Mouse (Mus musculus) heart, embryonic 12.5 days (tissue): ENCODE results near the gene Fto. TPM values are rescaled to one million over a fixed set of nuclear protein-coding genes. Genes with fewer than 3 reads are reported as not detected.

ENCODE experiments used
- ATAC-seq: fragments of 200-750 bp; cut with Nextera tagmentation; 2 replicates; pipeline ENCODE4 v1.8.0; 2017; ENCODE audit warnings: moderate TSS enrichment, moderate library complexity; ENCODE audit not compliant: insufficient number of reproducible peaks, low FRiP score
- H3K27ac ChIP-seq: fragments of 300-500 bp; sonication (generic); 2 replicates; pipeline ENCODE4 v1.5.1; 2016; ENCODE audit warnings: mild to moderate bottlenecking, moderate library complexity; ENCODE audit not compliant: poor library complexity, severe bottlenecking
- H3K27me3 ChIP-seq: fragments of 300-500 bp; sonication (generic); replicated peaks from 2 replicates; pipeline ENCODE4 v1.6.1; 2016; ENCODE audit warnings: mild to moderate bottlenecking, moderate library complexity
- H3K36me3 ChIP-seq: fragments of 300-500 bp; sonication (generic); 2 replicates; pipeline ENCODE4 v1.6.1; 2016; ENCODE audit warnings: mild to moderate bottlenecking, moderate library complexity
- H3K4me1 ChIP-seq: fragments of 300-500 bp; sonication (generic); replicated peaks from 2 replicates; pipeline ENCODE4 v1.6.1; 2016; ENCODE audit warnings: mild to moderate bottlenecking
- H3K4me2 ChIP-seq: fragments of 300-500 bp; sonication (generic); 2 replicates; pipeline ENCODE4 v1.6.1; 2016; ENCODE audit warnings: mild to moderate bottlenecking, moderate library complexity
- H3K4me3 ChIP-seq: fragments of 300-500 bp; sonication (generic); 2 replicates; pipeline ENCODE4 v1.5.1; 2016; ENCODE audit warnings: mild to moderate bottlenecking
- H3K9ac ChIP-seq: fragments of 300-500 bp; sonication (generic); 2 replicates; pipeline ENCODE4 v1.6.1; 2016; ENCODE audit warnings: mild to moderate bottlenecking, moderate library complexity
- H3K9me3 ChIP-seq: fragments of 300-500 bp; sonication (generic); replicated peaks from 2 replicates; pipeline ENCODE4 v1.6.1; 2016; ENCODE audit warnings: mild to moderate bottlenecking, moderate library complexity
- WGBS: fragments of 180-500 bp; shearing (Covaris S2); methylation state at CpG from one replicate; pipeline ENCODE4 v1.1.7; 2016; 5-methylcytosine and 5-hydroxymethylcytosine counted together
- polyA plus RNA-seq: library from polyadenylated mRNA; unstranded; fragments of >200 nt; fragmentation: Nextera tagmentation; extraction: Ambion mirVana; gene quantifications from 2 replicates; pipeline ENCODE4 v1.2.1, GENCODE M21; 2016

Gene Fto
- polyA plus RNA-seq, 1 experiment from 2014 or later: 76.6 TPM

DNA sequence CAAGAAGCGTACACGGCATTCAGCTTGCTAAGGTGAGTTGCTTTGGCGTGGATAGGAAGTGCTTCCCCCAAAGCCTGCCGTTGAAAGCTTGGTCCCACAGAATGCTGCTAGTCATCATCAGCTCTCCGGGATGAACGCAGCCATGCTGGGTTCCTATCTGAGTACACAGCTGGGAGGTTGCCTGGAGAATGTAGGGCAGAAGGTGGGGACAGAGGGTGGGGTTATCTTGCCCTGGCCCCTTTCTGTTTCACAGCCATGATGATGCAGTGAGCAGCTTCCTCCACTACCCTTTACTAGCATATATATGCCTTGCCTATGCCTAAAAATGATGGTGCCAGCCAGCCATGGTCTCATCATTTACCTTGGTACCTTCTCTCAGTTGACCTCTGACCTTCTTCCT is 147.6 kb downstream of the Fto start:
- H3K9me3 ChIP-seq: no peaks in the 10 kb centered on the region
- H3K4me3 ChIP-seq: no peak overlapping the region
- H3K27me3 ChIP-seq: no peaks in the 10 kb centered on the region
- WGBS: 38% methylated on average over 6 of the region's 6 CpGs
- H3K36me3 ChIP-seq: 0 out of 2 replicates have a peak, but pooled peaks cover 6% of the 10 kb centered on the region
- no peak overlapping the region for H3K4me2 ChIP-seq
- H3K27ac ChIP-seq: no peak overlapping the region
- no peak for ATAC-seq
- no peak overlapping the region for H3K9ac ChIP-seq
- H3K4me1 ChIP-seq: peaks cover 5% of the 10 kb centered on the region

DNA sequence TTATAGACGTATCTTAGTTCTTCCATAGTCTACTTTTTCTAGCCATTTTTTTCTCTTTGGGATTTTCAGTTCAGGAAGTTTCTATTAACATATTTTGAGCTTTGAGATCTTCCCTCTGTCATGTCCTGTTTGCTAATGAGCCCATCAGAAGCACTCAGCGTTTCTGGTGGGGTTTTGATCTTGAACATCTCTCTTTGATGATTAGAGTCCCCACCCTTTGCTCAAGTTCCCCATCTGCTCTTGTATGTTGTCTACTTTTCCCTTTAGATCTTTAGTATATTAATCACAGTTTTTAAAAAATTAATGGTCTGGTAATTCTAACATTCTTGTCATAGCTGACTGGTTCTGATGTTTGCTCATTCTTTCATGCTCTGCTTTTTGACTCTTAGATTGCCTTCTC is 150.4 kb downstream of the Fto start:
- Histone ChIP-seq H3K4me1 (peaks cover 5% of the 10 kb centered on the region), H3K9me3 (no peaks in the 10 kb centered on the region), H3K4me3 (no peak overlapping the region), H3K27me3 (no peaks in the 10 kb centered on the region), H3K9ac (no peak overlapping the region), H3K36me3 (peaks cover 8% of the 10 kb centered on the region; the same call in 1 of the 2 replicates), H3K4me2 (no peak overlapping the region), H3K27ac (no peak overlapping the region)
- WGBS: 81% methylated on average over 2 of the region's 2 CpGs
- no peak for ATAC-seq

DNA sequence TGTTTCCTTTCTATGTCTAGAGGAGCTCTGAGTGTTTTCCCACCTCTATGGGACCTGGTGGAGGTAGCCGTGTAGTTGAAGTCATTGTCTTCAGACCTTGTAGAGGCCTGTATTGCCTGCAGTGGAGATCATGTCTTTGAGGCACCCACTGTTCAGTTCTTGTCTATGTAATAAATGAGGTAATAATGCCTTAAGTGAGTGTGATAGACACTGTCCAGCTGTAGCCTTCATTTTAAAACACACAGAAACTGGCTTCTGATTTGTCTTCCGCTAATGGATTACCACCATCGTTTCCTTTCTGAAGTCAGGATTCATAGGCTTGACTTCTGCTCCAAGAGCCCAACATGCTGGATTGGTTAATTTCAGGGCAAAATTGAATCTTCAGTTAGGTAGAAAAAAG is 154.1 kb downstream of the Fto start:
- WGBS: 81% methylated on average over 3 of the region's 3 CpGs
- H3K36me3 ChIP-seq: peaks cover 10% of the 10 kb centered on the region; the same call in 1 of the 2 replicates
- H3K9ac ChIP-seq: no peak overlapping the region
- H3K4me1 ChIP-seq: no peaks in the 10 kb centered on the region
- no peak overlapping the region for H3K27ac ChIP-seq
- ATAC-seq: no peak
- no peaks in the 10 kb centered on the region for H3K9me3 ChIP-seq
- H3K4me3 ChIP-seq: no peak overlapping the region
- H3K4me2 ChIP-seq: no peak overlapping the region
- no peaks in the 10 kb centered on the region for H3K27me3 ChIP-seq

GRCm38 (mm10) chr8:91467881-91468534 is 154.7 kb downstream of the Fto start:
- H3K36me3 ChIP-seq: peaks cover 8% of the 10 kb centered on the region; the same call in 1 of the 2 replicates
- H3K4me1 ChIP-seq: no peaks in the 10 kb centered on the region
- no peak overlapping the region for H3K4me2 ChIP-seq
- H3K4me3 ChIP-seq: no peak overlapping the region
- no peak for ATAC-seq
- no peak overlapping the region for H3K27ac ChIP-seq
- 88% methylated on average over 8 of the region's 8 CpGs for WGBS
- no peaks in the 10 kb centered on the region for H3K9me3 ChIP-seq
- no peaks in the 10 kb centered on the region for H3K27me3 ChIP-seq
- no peak overlapping the region for H3K9ac ChIP-seq

GRCm38 (mm10) chr8:91469441-91469840 is 156.1 kb downstream of the Fto start:
- Histone ChIP-seq H3K36me3 (peaks cover 14% of the 10 kb centered on the region; the same call in 1 of the 2 replicates), H3K4me2 (no peak overlapping the region), H3K4me1 (0 out of 2 replicates have a peak, but pooled peaks cover 5% of the 10 kb centered on the region), H3K27me3 (no peaks in the 10 kb centered on the region), H3K9ac (no peak overlapping the region), H3K27ac (no peak overlapping the region), H3K4me3 (no peak overlapping the region), H3K9me3 (no peaks in the 10 kb centered on the region)
- ATAC-seq: no peak
- 87% methylated on average over 8 of the region's 8 CpGs for WGBS

GRCm38 (mm10) chr8:91474731-91475279 is 161.5 kb downstream of the Fto start:
- H3K27me3 ChIP-seq: no peaks in the 10 kb centered on the region
- H3K36me3 ChIP-seq: peaks cover 20% of the 10 kb centered on the region
- H3K27ac ChIP-seq: no peak overlapping the region
- H3K4me1 ChIP-seq: 0 out of 2 replicates have a peak, but pooled peaks cover 7% of the 10 kb centered on the region
- H3K4me3 ChIP-seq: no peak overlapping the region
- H3K9ac ChIP-seq: no peak overlapping the region
- 0 out of 2 replicates have a peak, but pooled peaks have one; percentile 18 for ATAC-seq
- 74% methylated on average over 6 of the region's 6 CpGs for WGBS
- H3K9me3 ChIP-seq: no peaks in the 10 kb centered on the region
- H3K4me2 ChIP-seq: no peak overlapping the region

DNA sequence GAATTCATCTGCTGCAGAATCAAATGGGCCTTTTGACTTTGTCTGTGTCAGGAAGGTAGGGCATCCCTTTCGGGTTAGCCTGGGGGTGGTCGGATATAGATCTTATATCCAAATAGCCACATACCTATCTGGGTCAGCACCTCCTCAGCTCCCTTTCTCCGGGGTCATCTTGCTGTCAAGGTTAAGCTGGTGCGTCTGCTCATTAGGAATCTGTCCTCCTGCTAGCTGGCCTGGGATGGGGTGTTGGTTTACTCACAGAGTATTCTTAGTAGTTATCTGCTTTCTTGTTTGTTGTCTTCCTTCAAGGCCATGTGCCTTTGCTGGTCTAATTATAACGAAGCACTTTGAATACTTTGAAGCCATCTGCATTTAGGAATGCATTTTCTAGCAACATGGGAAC is 163.7 kb downstream of the Fto start:
- Histone ChIP-seq H3K4me3 (no peak overlapping the region), H3K9me3 (no peaks in the 10 kb centered on the region), H3K9ac (no peak overlapping the region), H3K27me3 (no peaks in the 10 kb centered on the region), H3K4me2 (no peak overlapping the region), H3K36me3 (peaks cover 20% of the 10 kb centered on the region), H3K4me1 (0 out of 2 replicates have a peak, but pooled peaks cover 7% of the 10 kb centered on the region), H3K27ac (no peak overlapping the region)
- WGBS: 84% methylated on average over 5 of the region's 5 CpGs
- no peak for ATAC-seq

GRCm38 (mm10) chr8:91477471-91477870 is 164.1 kb downstream of the Fto start:
- no peak for ATAC-seq
- Histone ChIP-seq H3K9ac (no peak overlapping the region), H3K4me1 (0 out of 2 replicates have a peak, but pooled peaks cover 8% of the 10 kb centered on the region), H3K4me2 (no peak overlapping the region), H3K36me3 (peaks cover 20% of the 10 kb centered on the region), H3K27ac (no peak overlapping the region), H3K4me3 (no peak overlapping the region), H3K9me3 (no peaks in the 10 kb centered on the region), H3K27me3 (no peaks in the 10 kb centered on the region)
- 90% methylated on average over 10 of the region's 10 CpGs for WGBS

GRCm38 (mm10) chr8:91482511-91482910 is 169.2 kb downstream of the Fto start:
- no peaks in the 10 kb centered on the region for H3K27me3 ChIP-seq
- peaks cover 15% of the 10 kb centered on the region for H3K36me3 ChIP-seq
- H3K4me1 ChIP-seq: peaks cover 9% of the 10 kb centered on the region; the same call in 1 of the 2 replicates
- no peaks in the 10 kb centered on the region for H3K9me3 ChIP-seq
- no peak overlapping the region for H3K9ac ChIP-seq
- H3K27ac ChIP-seq: no peak overlapping the region
- no peak for ATAC-seq
- H3K4me3 ChIP-seq: no peak overlapping the region
- H3K4me2 ChIP-seq: no peak overlapping the region
- WGBS: 73% methylated on average over 9 of the region's 9 CpGs

GRCm38 (mm10) chr8:91486394-91486793 is 173.1 kb downstream of the Fto start:
- no peak for ATAC-seq
- Histone ChIP-seq H3K4me2 (no peak overlapping the region), H3K27ac (no peak overlapping the region), H3K9me3 (no peaks in the 10 kb centered on the region), H3K4me3 (no peak overlapping the region), H3K36me3 (peaks cover 15% of the 10 kb centered on the region), H3K4me1 (peaks cover 23% of the 10 kb centered on the region), H3K9ac (no peak overlapping the region), H3K27me3 (no peaks in the 10 kb centered on the region)
- WGBS: 39% methylated on average over 4 of the region's 4 CpGs

GRCm38 (mm10) chr8:91487456-91487855 is 174.1 kb downstream of the Fto start:
- Histone ChIP-seq H3K9me3 (no peaks in the 10 kb centered on the region), H3K27ac (no peak overlapping the region), H3K36me3 (peaks cover 15% of the 10 kb centered on the region), H3K9ac (no peak overlapping the region), H3K4me3 (no peak overlapping the region), H3K4me2 (no peak overlapping the region), H3K27me3 (no peaks in the 10 kb centered on the region), H3K4me1 (peaks cover 23% of the 10 kb centered on the region)
- 85% methylated on average over 2 of the region's 2 CpGs for WGBS
- no peak for ATAC-seq
